Mouse (Mus musculus): ENCODE results near the gene Gm6871. TPM values are rescaled to one million over a fixed set of nuclear protein-coding genes. Genes with fewer than 3 reads are reported as not detected.

Gm6871 gene
- total and polyA plus RNA-seq, 3 experiments: not detected

DNA sequence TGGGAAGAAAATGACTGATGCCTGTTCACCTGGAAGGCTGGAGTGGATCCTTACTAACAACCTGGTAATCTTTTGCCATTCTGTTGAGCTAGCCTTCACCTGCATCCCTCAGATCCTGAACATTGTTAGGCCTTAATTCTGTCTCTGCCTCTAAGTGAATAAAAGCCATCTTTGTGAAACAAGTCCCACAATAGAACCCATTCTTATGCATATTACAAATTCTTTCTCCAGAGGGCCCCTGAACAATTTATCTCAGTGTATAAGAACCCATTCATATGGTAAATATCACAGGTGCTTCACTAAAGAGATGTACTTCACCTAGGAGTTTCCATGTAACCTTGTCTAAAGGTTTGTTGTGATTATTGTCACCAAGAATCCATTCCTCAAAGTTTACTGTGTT is 8.6 kb upstream of the Gm6871 start:
- no peak for DNase-seq (ENCODE audit: low read depth, low spot score)
- Histone ChIP-seq H3K9me3 (replicated peaks; ENCODE audit: insufficient read depth, low read length) (no peaks in the 10 kb centered on the region), H3K4me1 (ENCODE audit: control insufficient read depth in 1 of 2, insufficient read depth in 2 of 2, low read length in 2 of 2) (no peaks in the 10 kb centered on the region), H3K27ac (ENCODE audit: control insufficient read depth, low read depth, low read length) (no peak overlapping the region), H3K4me3 (ENCODE audit: control insufficient read depth in 1 of 2, insufficient read depth in 1 of 2, low read depth in 2 of 2, low read length in 2 of 2) (no peak overlapping the region), H3K27me3 (ENCODE audit: control insufficient read depth in 1 of 2, insufficient read depth in 2 of 2, low read length in 2 of 2) (no peaks in the 10 kb centered on the region), H3K9ac (ENCODE audit: control insufficient read depth, low read depth, low read length, poor library complexity, severe bottlenecking) (no peak overlapping the region), H3K36me3 (ENCODE audit: control insufficient read depth in 1 of 2, insufficient read depth in 2 of 2, low read length in 2 of 2) (no peaks in the 10 kb centered on the region), H3K79me2 (ENCODE audit: control insufficient read depth, insufficient read depth, low read length, poor library complexity) (no peaks in the 10 kb centered on the region)
- TF ChIP-seq NRF1 (IDR thresholded peaks at IDR 0.05; ENCODE audit: insufficient read depth, low read depth, low read length, poor library complexity, severe bottlenecking) (no peak), MAFK (IDR thresholded peaks at IDR 0.05; ENCODE audit: borderline replicate concordance, low read depth, low read length) (no peak), EP300 (IDR thresholded peaks at IDR 0.05; ENCODE audit: low read depth in 1 of 2, low read length in 2 of 2) (no peak), POLR2AphosphoS2 (IDR thresholded peaks at IDR 0.05; ENCODE audit: low read length) (no peak), JUND (IDR thresholded peaks at IDR 0.05; ENCODE audit: low read depth, low read length) (no peak), POLR2A (IDR thresholded peaks at IDR 0.05; ENCODE audit: control insufficient read depth in 1 of 2, insufficient read depth in 1 of 2, low read depth in 1 of 2, low read length in 2 of 2, poor library complexity in 1 of 2) (no peak), ZC3H11A (IDR thresholded peaks at IDR 0.05; ENCODE audit: low read depth, low read length) (no peak), NELFE (IDR thresholded peaks at IDR 0.05; ENCODE audit: low read depth, low read length) (no peak)

DNA sequence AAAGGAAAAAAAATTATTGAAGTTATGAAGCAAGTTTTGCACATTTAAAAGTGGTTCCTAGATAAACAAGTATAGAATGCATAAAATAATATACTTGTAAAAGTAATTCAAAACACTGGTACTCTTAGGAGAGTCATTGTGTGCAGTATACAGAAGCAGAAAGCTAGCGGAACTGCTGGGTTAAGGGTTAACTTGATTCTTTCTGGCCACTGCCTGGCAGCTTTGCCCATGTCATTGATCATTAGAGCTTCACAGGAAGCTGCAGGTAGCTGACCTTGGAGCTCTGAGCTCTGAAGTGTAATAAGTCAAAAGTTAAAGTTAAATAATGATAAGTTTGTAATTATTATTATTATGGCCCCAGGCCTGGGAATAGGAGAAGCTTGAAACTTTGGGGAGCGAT is 4.5 kb upstream of the Gm6871 start:
- no peaks in the 10 kb centered on the region for H3K27me3 ChIP-seq (ENCODE audit: control insufficient read depth in 1 of 2, insufficient read depth in 2 of 2, low read length in 2 of 2)
- H3K36me3 ChIP-seq (ENCODE audit: control insufficient read depth in 1 of 2, insufficient read depth in 2 of 2, low read length in 2 of 2): no peaks in the 10 kb centered on the region
- no peaks in the 10 kb centered on the region for H3K79me2 ChIP-seq (ENCODE audit: control insufficient read depth, insufficient read depth, low read length, poor library complexity)
- no peak for TF ChIP-seq SIN3A (IDR thresholded peaks at IDR 0.05; ENCODE audit: low read length)
- no peak for TF ChIP-seq USF2 (IDR thresholded peaks at IDR 0.05; ENCODE audit: borderline replicate concordance in 1 of 2, insufficient read depth in 1 of 2, low read depth in 1 of 2, low read length in 2 of 2)
- no peak for TF ChIP-seq E2F4 (IDR thresholded peaks at IDR 0.05; ENCODE audit: borderline replicate concordance, low read depth, low read length)
- TF ChIP-seq ZNF384 (IDR thresholded peaks at IDR 0.05; ENCODE audit: low read depth, low read length): no peak
- no peak overlapping the region for H3K4me3 ChIP-seq (ENCODE audit: control insufficient read depth in 1 of 2, insufficient read depth in 1 of 2, low read depth in 2 of 2, low read length in 2 of 2)
- no peak for DNase-seq (ENCODE audit: low read depth, low spot score)
- no peaks in the 10 kb centered on the region for H3K9me3 ChIP-seq (replicated peaks; ENCODE audit: insufficient read depth, low read length)
- H3K9ac ChIP-seq (ENCODE audit: control insufficient read depth, low read depth, low read length, poor library complexity, severe bottlenecking): no peak overlapping the region
- H3K4me1 ChIP-seq (ENCODE audit: control insufficient read depth in 1 of 2, insufficient read depth in 2 of 2, low read length in 2 of 2): no peaks in the 10 kb centered on the region
- no peak overlapping the region for H3K27ac ChIP-seq (ENCODE audit: control insufficient read depth, low read depth, low read length)

DNA sequence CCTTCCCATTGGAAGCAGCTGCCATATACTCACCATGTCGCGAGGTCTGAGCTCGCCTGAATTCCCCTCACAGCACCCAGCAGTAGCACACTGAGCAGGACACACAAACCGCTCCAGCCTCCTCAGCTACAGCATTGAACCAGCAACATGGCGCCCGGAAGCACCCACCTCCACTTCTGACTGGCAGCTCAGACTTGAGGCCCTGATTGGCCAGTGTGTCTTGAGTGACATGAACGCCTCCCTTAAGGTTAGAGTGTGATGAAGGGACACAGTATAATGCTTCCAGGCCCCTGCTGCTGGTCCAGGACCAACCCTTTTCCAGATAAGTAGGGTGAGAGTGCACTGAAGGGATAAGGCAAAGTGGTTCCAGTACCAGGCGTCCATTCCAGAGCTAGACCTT is 12.8 kb downstream of the Gm6871 start:
- H3K9ac ChIP-seq (ENCODE audit: control insufficient read depth, low read depth, low read length, poor library complexity, severe bottlenecking): no peak overlapping the region
- TF ChIP-seq KAT2A (conservative IDR thresholded peaks at IDR 0.05; ENCODE audit: low read depth, low read length): no peak
- TF ChIP-seq GATA1 (IDR thresholded peaks at IDR 0.05; ENCODE audit: low read depth, low read length): no peak
- no peak for TF ChIP-seq CHD2 (IDR thresholded peaks at IDR 0.05; ENCODE audit: low read length)
- TF ChIP-seq MAX (IDR thresholded peaks at IDR 0.05; ENCODE audit: low read length): no peak
- no peak for TF ChIP-seq RAD21 (IDR thresholded peaks at IDR 0.05; ENCODE audit: low read depth, low read length)
- TF ChIP-seq NELFE (IDR thresholded peaks at IDR 0.05; ENCODE audit: low read depth, low read length): no peak
- TF ChIP-seq TBP (IDR thresholded peaks at IDR 0.05; ENCODE audit: low read depth, low read length): no peak
- no peak for TF ChIP-seq ELF1 (IDR thresholded peaks at IDR 0.05; ENCODE audit: low read depth, low read length)
- no peak for TF ChIP-seq UBTF (IDR thresholded peaks at IDR 0.05; ENCODE audit: borderline replicate concordance, insufficient read depth, low read depth, low read length)
- no peak for TF ChIP-seq ZC3H11A (IDR thresholded peaks at IDR 0.05; ENCODE audit: low read depth, low read length)
- TF ChIP-seq USF1 (IDR thresholded peaks at IDR 0.05; ENCODE audit: low read depth, low read length): no peak
- no peak for TF ChIP-seq CHD1 (IDR thresholded peaks at IDR 0.05; ENCODE audit: low read depth, low read length)
- no peak for TF ChIP-seq MYC (IDR thresholded peaks at IDR 0.05; ENCODE audit: low read depth, low read length)
- TF ChIP-seq NRF1 (IDR thresholded peaks at IDR 0.05; ENCODE audit: insufficient read depth, low read depth, low read length, poor library complexity, severe bottlenecking): no peak
- TF ChIP-seq CTCF (IDR thresholded peaks at IDR 0.05 in 2 of 3, conservative IDR thresholded peaks at IDR 0.05 in 1 of 3; ENCODE audit: control insufficient read depth in 1 of 3, insufficient read depth in 1 of 3, low read depth in 2 of 3, low read length in 3 of 3, poor library complexity in 1 of 3, severe bottlenecking in 1 of 3): no peak
- no peak for TF ChIP-seq E2F4 (IDR thresholded peaks at IDR 0.05; ENCODE audit: borderline replicate concordance, low read depth, low read length)
- no peak for TF ChIP-seq MYB (IDR thresholded peaks at IDR 0.05; ENCODE audit: low read depth, low read length)
- no peaks in the 10 kb centered on the region for H3K79me2 ChIP-seq (ENCODE audit: control insufficient read depth, insufficient read depth, low read length, poor library complexity)
- DNase-seq (ENCODE audit: low read depth, low spot score): no peak
- no peaks in the 10 kb centered on the region for H3K27me3 ChIP-seq (ENCODE audit: control insufficient read depth in 1 of 2, insufficient read depth in 2 of 2, low read length in 2 of 2)
- no peaks in the 10 kb centered on the region for H3K4me1 ChIP-seq (ENCODE audit: control insufficient read depth in 1 of 2, insufficient read depth in 2 of 2, low read length in 2 of 2)
- H3K36me3 ChIP-seq (ENCODE audit: control insufficient read depth in 1 of 2, insufficient read depth in 2 of 2, low read length in 2 of 2): no peaks in the 10 kb centered on the region
- H3K27ac ChIP-seq (ENCODE audit: control insufficient read depth, low read depth, low read length): no peak overlapping the region
- no peaks in the 10 kb centered on the region for H3K9me3 ChIP-seq (replicated peaks; ENCODE audit: insufficient read depth, low read length)
- H3K4me3 ChIP-seq (ENCODE audit: control insufficient read depth in 1 of 2, insufficient read depth in 1 of 2, low read depth in 2 of 2, low read length in 2 of 2): no peak overlapping the region
